Mouse (Mus musculus): ENCODE measurements around the gene Kcnd3. TPM values are rescaled to one million over a fixed set of nuclear protein-coding genes. Genes with fewer than 3 reads are reported as not detected.

Gene Kcnd3
- polyA plus RNA-seq, 2 experiments, result 1.0 to 2.0 TPM

DNA sequence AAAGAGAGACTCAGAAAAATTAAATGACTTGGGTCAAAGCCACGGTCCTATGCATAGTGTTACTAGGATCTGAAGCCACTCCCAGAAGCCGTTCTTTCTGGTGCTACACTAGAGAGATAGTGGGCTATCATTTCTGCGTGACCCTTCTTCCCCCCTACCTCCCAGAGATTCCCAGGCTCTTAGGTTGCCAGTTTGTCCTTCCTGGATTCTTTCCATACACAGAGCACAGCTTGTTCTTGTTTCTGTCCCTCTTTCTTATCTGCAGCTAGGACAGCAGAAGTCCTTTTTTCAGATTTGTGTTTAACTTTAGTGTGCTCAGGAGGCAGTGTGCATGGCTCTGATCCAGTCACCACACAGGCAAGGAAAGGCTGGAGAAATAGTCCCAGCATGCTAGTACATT is 52.1 kb downstream of the Kcnd3 start:
- no peak for DNase-seq (ENCODE audit: low spot score)
- no peak for ATAC-seq (ENCODE audit: low FRiP score, low read depth)
- Histone ChIP-seq H3K36me3 (ENCODE audit: control insufficient read depth, insufficient read depth, low read length) (no peaks in the 10 kb centered on the region), H3K27ac (replicated peaks; ENCODE audit: low read depth, low read length) (no peak overlapping the region), H3K4me3 (replicated peaks; ENCODE audit: low read length) (no peak overlapping the region), H3K9me3 (ENCODE audit: control insufficient read depth, low read length) (no peaks in the 10 kb centered on the region), H3K4me1 (ENCODE audit: control insufficient read depth, insufficient read depth, low read length) (no peaks in the 10 kb centered on the region), H3K9ac (ENCODE audit: low read depth, low read length, severe bottlenecking) (no peak overlapping the region), H3K4me2 (replicated peaks; ENCODE audit: low read depth, low read length, severe bottlenecking) (no peak overlapping the region), H3K27me3 (ENCODE audit: control insufficient read depth, insufficient read depth, low read length) (no peaks in the 10 kb centered on the region)
- 82% methylated on average over 3 of the region's 3 CpGs for WGBS
- TF ChIP-seq POLR2A (IDR thresholded peaks at IDR 0.05; ENCODE audit: borderline replicate concordance, extremely low read depth, insufficient read depth, insufficient read length), result no peak

- no peak overlapping the region for H3K4me3 ChIP-seq (replicated peaks; ENCODE audit: low read length)
- no peak overlapping the region for H3K9ac ChIP-seq (ENCODE audit: low read depth, low read length, severe bottlenecking)
- 69% methylated on average over 15 of the region's 15 CpGs for WGBS
- no peaks in the 10 kb centered on the region for H3K27me3 ChIP-seq (ENCODE audit: control insufficient read depth, insufficient read depth, low read length)
- H3K27ac ChIP-seq (replicated peaks; ENCODE audit: low read depth, low read length), result no peak overlapping the region
- H3K4me2 ChIP-seq (replicated peaks; ENCODE audit: low read depth, low read length, severe bottlenecking), result no peak overlapping the region
- no peaks in the 10 kb centered on the region for H3K4me1 ChIP-seq (ENCODE audit: control insufficient read depth, insufficient read depth, low read length)
- no peaks in the 10 kb centered on the region for H3K9me3 ChIP-seq (ENCODE audit: control insufficient read depth, low read length)
- TF ChIP-seq POLR2A (IDR thresholded peaks at IDR 0.05; ENCODE audit: borderline replicate concordance, extremely low read depth, insufficient read depth, insufficient read length), result no peak
- DNase-seq (ENCODE audit: low spot score), result no peak
- no peak for ATAC-seq (ENCODE audit: low FRiP score, low read depth)
- no peaks in the 10 kb centered on the region for H3K36me3 ChIP-seq (ENCODE audit: control insufficient read depth, insufficient read depth, low read length)
Observed at GRCm38 (mm10) chr3:105505161-105505872, 53.2 kb downstream of the Kcnd3 start.

GRCm38 (mm10) chr3:105505873-105506170 is 53.7 kb downstream of the Kcnd3 start:
- no peak overlapping the region for H3K27ac ChIP-seq (replicated peaks; ENCODE audit: low read depth, low read length)
- no peaks in the 10 kb centered on the region for H3K27me3 ChIP-seq (ENCODE audit: control insufficient read depth, insufficient read depth, low read length)
- ATAC-seq (ENCODE audit: low FRiP score, low read depth) (no peak), DNase-seq (ENCODE audit: low spot score) (no peak)
- no peaks in the 10 kb centered on the region for H3K9me3 ChIP-seq (ENCODE audit: control insufficient read depth, low read length)
- H3K4me3 ChIP-seq (replicated peaks; ENCODE audit: low read length), result no peak overlapping the region
- no peaks in the 10 kb centered on the region for H3K36me3 ChIP-seq (ENCODE audit: control insufficient read depth, insufficient read depth, low read length)
- H3K4me1 ChIP-seq (ENCODE audit: control insufficient read depth, insufficient read depth, low read length), result no peaks in the 10 kb centered on the region
- H3K4me2 ChIP-seq (replicated peaks; ENCODE audit: low read depth, low read length, severe bottlenecking), result no peak overlapping the region
- 47% methylated on average over 7 of the region's 7 CpGs for WGBS
- H3K9ac ChIP-seq (ENCODE audit: low read depth, low read length, severe bottlenecking), result no peak overlapping the region
- no peak for TF ChIP-seq POLR2A (IDR thresholded peaks at IDR 0.05; ENCODE audit: borderline replicate concordance, extremely low read depth, insufficient read depth, insufficient read length)

DNA sequence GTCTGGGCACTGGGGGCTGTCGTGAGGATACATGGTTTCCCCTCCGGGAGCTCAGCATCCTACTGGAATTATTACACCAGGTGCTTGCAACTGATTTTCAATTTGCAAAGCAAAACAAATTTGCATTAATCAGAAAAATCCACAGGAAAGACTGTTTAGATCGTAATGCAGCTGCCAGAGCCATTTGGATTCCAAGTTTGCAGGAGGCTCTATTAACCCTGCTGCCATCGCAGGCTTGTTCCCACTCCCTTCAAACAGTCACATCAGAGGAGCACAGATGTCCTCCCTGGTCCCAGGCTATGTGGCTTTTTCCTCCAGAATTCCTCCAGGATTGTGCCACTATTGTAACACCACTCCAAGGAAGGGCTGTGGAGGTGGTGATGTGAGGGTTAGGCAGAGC is 54.5 kb downstream of the Kcnd3 start:
- Histone ChIP-seq H3K27me3 (ENCODE audit: control insufficient read depth, insufficient read depth, low read length) (no peaks in the 10 kb centered on the region), H3K4me3 (replicated peaks; ENCODE audit: low read length) (no peak overlapping the region), H3K4me1 (ENCODE audit: control insufficient read depth, insufficient read depth, low read length) (no peaks in the 10 kb centered on the region), H3K9me3 (ENCODE audit: control insufficient read depth, low read length) (no peaks in the 10 kb centered on the region), H3K27ac (replicated peaks; ENCODE audit: low read depth, low read length) (no peak overlapping the region), H3K4me2 (replicated peaks; ENCODE audit: low read depth, low read length, severe bottlenecking) (no peak overlapping the region), H3K9ac (ENCODE audit: low read depth, low read length, severe bottlenecking) (no peak overlapping the region), H3K36me3 (ENCODE audit: control insufficient read depth, insufficient read depth, low read length) (no peaks in the 10 kb centered on the region)
- DNase-seq (ENCODE audit: low spot score) (no peak), ATAC-seq (ENCODE audit: low FRiP score, low read depth) (no peak)
- TF ChIP-seq POLR2A (IDR thresholded peaks at IDR 0.05; ENCODE audit: borderline replicate concordance, extremely low read depth, insufficient read depth, insufficient read length), result no peak
- WGBS, result 80% methylated on average over 4 of the region's 4 CpGs

GRCm38 (mm10) chr3:105509321-105509720 is 57.2 kb downstream of the Kcnd3 start:
- no peaks in the 10 kb centered on the region for H3K9me3 ChIP-seq (ENCODE audit: control insufficient read depth, low read length)
- no peak overlapping the region for H3K4me2 ChIP-seq (replicated peaks; ENCODE audit: low read depth, low read length, severe bottlenecking)
- TF ChIP-seq POLR2A (IDR thresholded peaks at IDR 0.05; ENCODE audit: borderline replicate concordance, extremely low read depth, insufficient read depth, insufficient read length), result no peak
- no peak for DNase-seq (ENCODE audit: low spot score)
- H3K27me3 ChIP-seq (ENCODE audit: control insufficient read depth, insufficient read depth, low read length), result no peaks in the 10 kb centered on the region
- no peak overlapping the region for H3K9ac ChIP-seq (ENCODE audit: low read depth, low read length, severe bottlenecking)
- H3K4me1 ChIP-seq (ENCODE audit: control insufficient read depth, insufficient read depth, low read length), result no peaks in the 10 kb centered on the region
- no peak for ATAC-seq (ENCODE audit: low FRiP score, low read depth)
- no peak overlapping the region for H3K4me3 ChIP-seq (replicated peaks; ENCODE audit: low read length)
- no peak overlapping the region for H3K27ac ChIP-seq (replicated peaks; ENCODE audit: low read depth, low read length)
- H3K36me3 ChIP-seq (ENCODE audit: control insufficient read depth, insufficient read depth, low read length), result no peaks in the 10 kb centered on the region
- 85% methylated on average over 4 of the region's 4 CpGs for WGBS

GRCm38 (mm10) chr3:105511836-105512235 is 59.7 kb downstream of the Kcnd3 start:
- ATAC-seq (ENCODE audit: low FRiP score, low read depth) (no peak), DNase-seq (ENCODE audit: low spot score) (no peak)
- Histone ChIP-seq H3K4me3 (replicated peaks; ENCODE audit: low read length) (no peak overlapping the region), H3K4me2 (replicated peaks; ENCODE audit: low read depth, low read length, severe bottlenecking) (no peak overlapping the region), H3K4me1 (ENCODE audit: control insufficient read depth, insufficient read depth, low read length) (no peaks in the 10 kb centered on the region), H3K27me3 (ENCODE audit: control insufficient read depth, insufficient read depth, low read length) (no peaks in the 10 kb centered on the region), H3K9ac (ENCODE audit: low read depth, low read length, severe bottlenecking) (no peak overlapping the region), H3K27ac (replicated peaks; ENCODE audit: low read depth, low read length) (no peak overlapping the region), H3K36me3 (ENCODE audit: control insufficient read depth, insufficient read depth, low read length) (no peaks in the 10 kb centered on the region), H3K9me3 (ENCODE audit: control insufficient read depth, low read length) (no peaks in the 10 kb centered on the region)
- no peak for TF ChIP-seq POLR2A (IDR thresholded peaks at IDR 0.05; ENCODE audit: borderline replicate concordance, extremely low read depth, insufficient read depth, insufficient read length)
- 46% methylated on average over 2 of the region's 2 CpGs for WGBS

Measured in limb, embryonic 14.5 days (tissue).